ENCODE assay signal across 8 mouse cellular contexts in genomic region chr9:98296383-98297201, GRCm38 (mm10). TPM values are rescaled to one million over a fixed set of nuclear protein-coding genes. Genes with fewer than 3 reads are reported as not detected.
DNase-seq lines count a peak whose midpoint lies in the region; ATAC-seq and TF ChIP-seq lines count a peak whose summit lies in the region.

No protein-coding gene starts in this region.

- WGBS in forebrain, embryonic 12.5 days: 1% methylated on average over 56 of the region's 56 CpGs
- under 1% methylated on average over 56 of the region's 56 CpGs for WGBS in heart, postnatal 0 days
- WGBS in liver, embryonic 16.5 days (ENCODE audit: insufficient replicate concordance): under 1% methylated on average over 56 of the region's 56 CpGs
- 1% methylated on average over 56 of the region's 56 CpGs for WGBS in neural tube, embryonic 13.5 days

- peaks cover 4% of the 10 kb centered on the region; the same call in 1 of the 2 replicates for H3K79me2 ChIP-seq in CH12.LX (replicated peaks; ENCODE audit: control insufficient read depth, extremely low read depth, insufficient read depth, poor library complexity, severe bottlenecking)

- H3K27me3 ChIP-seq in CH12.LX (replicated peaks): no peaks in the 10 kb centered on the region
- peaks cover 8% of the 10 kb centered on the region; the same call in 1 of the 2 replicates for H3K27me3 ChIP-seq in forebrain, embryonic 12.5 days
- H3K27me3 ChIP-seq in heart, postnatal 0 days (ENCODE audit: control insufficient read depth, insufficient read depth, low read length): no peaks in the 10 kb centered on the region
- no peaks in the 10 kb centered on the region for H3K27me3 ChIP-seq in liver, embryonic 16.5 days (ENCODE audit: control insufficient read depth, insufficient read depth, low read depth, low read length)
- H3K27me3 ChIP-seq in neural tube, embryonic 13.5 days: peaks cover 3% of the 10 kb centered on the region; the same call in 1 of the 2 replicates
- H3K27me3 ChIP-seq in testis, adult 2 months (ENCODE audit: control insufficient read depth, insufficient read depth, low read length): no peaks in the 10 kb centered on the region

- DNase-seq in CH12.LX (ENCODE audit: extremely low read depth): peak; percentile 89
- peak; percentile 98 for DNase-seq in c-Kit-positive CD71-positive TER-119-positive erythroid progenitor cells, embryonic 14.5 days (ENCODE audit: low spot score)
- DNase-seq in heart, postnatal 0 days (ENCODE audit: low spot score): peak; percentile 86
- DNase-seq in kidney, postnatal 4 days: peak; percentile 91 to 95

- dilution Hi-C loops in CH12.LX (cut with MboI; ENCODE audit: extremely low pct_ligation_motif_present, extremely low pct_unique_long_range_greater_than_20kb, low sequenced_read_pairs): no loop called here

- peak overlapping the region; percentile 76 for H3K4me2 ChIP-seq in CH12.LX (ENCODE audit: insufficient read depth, low read depth, poor library complexity, severe bottlenecking)
- peak overlapping the region; percentile 76 for H3K4me2 ChIP-seq in forebrain, embryonic 12.5 days
- H3K4me2 ChIP-seq in heart, postnatal 0 days (ENCODE audit: low read depth, low read length): peak overlapping the region; percentile 80
- peak overlapping the region; percentile 70 for H3K4me2 ChIP-seq in liver, embryonic 16.5 days (ENCODE audit: low read depth, low read length)
- H3K4me2 ChIP-seq in neural tube, embryonic 13.5 days: peak overlapping the region; percentile 75

- peak; percentile 82 for TF ChIP-seq POLR2A in CH12.LX (IDR thresholded peaks at IDR 0.05; ENCODE audit: low read depth, low read length)
- TF ChIP-seq POLR2A in testis, adult 2 months (IDR thresholded peaks at IDR 0.05; ENCODE audit: control insufficient read depth, low read depth, low read length): 0 out of 2 replicates have a peak, but pooled peaks have one; percentile 53

- no peaks in the 10 kb centered on the region for H3K9me3 ChIP-seq in CH12.LX (replicated peaks; ENCODE audit: low read length)
- H3K9me3 ChIP-seq in forebrain, embryonic 12.5 days: no peaks in the 10 kb centered on the region
- no peaks in the 10 kb centered on the region for H3K9me3 ChIP-seq in heart, postnatal 0 days (replicated peaks; ENCODE audit: control insufficient read depth, low read length)
- no peaks in the 10 kb centered on the region for H3K9me3 ChIP-seq in liver, embryonic 16.5 days (replicated peaks; ENCODE audit: control insufficient read depth, low read length)
- no peaks in the 10 kb centered on the region for H3K9me3 ChIP-seq in neural tube, embryonic 13.5 days

- peaks cover 0 to 18% of the 10 kb centered on the region in 2 experiments for H3K36me3 ChIP-seq in CH12.LX (replicated peaks in 1 of 2; ENCODE audit: control insufficient read depth in 1 of 2, insufficient read depth in 1 of 2, low read length in 1 of 2)
- no peaks in the 10 kb centered on the region for H3K36me3 ChIP-seq in forebrain, embryonic 12.5 days (replicated peaks)
- no peaks in the 10 kb centered on the region for H3K36me3 ChIP-seq in heart, postnatal 0 days (replicated peaks; ENCODE audit: control insufficient read depth, insufficient read depth, low read length)
- no peaks in the 10 kb centered on the region; the same call in 1 of the 2 replicates for H3K36me3 ChIP-seq in liver, embryonic 16.5 days (ENCODE audit: control insufficient read depth, insufficient read depth)
- no peaks in the 10 kb centered on the region for H3K36me3 ChIP-seq in neural tube, embryonic 13.5 days
- no peaks in the 10 kb centered on the region for H3K36me3 ChIP-seq in testis, adult 2 months (ENCODE audit: control insufficient read depth, insufficient read depth, low read length)

- no peak for TF ChIP-seq RAD21 in CH12.LX (IDR thresholded peaks at IDR 0.05; ENCODE audit: low read depth, low read length)

- no peak for TF ChIP-seq CTCF in CH12.LX (conservative IDR thresholded peaks at IDR 0.05 in 1 of 2, IDR thresholded peaks at IDR 0.05 in 1 of 2; ENCODE audit: low read depth in 2 of 2, low read length in 2 of 2)
- no peak for TF ChIP-seq CTCF in heart, postnatal 0 days (IDR thresholded peaks at IDR 0.05; ENCODE audit: low read depth)
- TF ChIP-seq CTCF in testis, adult 2 months (IDR thresholded peaks at IDR 0.05; ENCODE audit: control insufficient read depth, insufficient read depth, insufficient replicate concordance, low read depth, low read length): no peak

- H3K9ac ChIP-seq in CH12.LX (ENCODE audit: insufficient read depth, low read depth): peak overlapping the region; percentile 65
- H3K9ac ChIP-seq in forebrain, embryonic 12.5 days: peak overlapping the region; percentile 34
- H3K9ac ChIP-seq in heart, postnatal 0 days (replicated peaks; ENCODE audit: low read depth, low read length): peak overlapping the region; percentile 41
- H3K9ac ChIP-seq in liver, embryonic 16.5 days (ENCODE audit: low read depth, low read length): peak overlapping the region; percentile 87
- H3K9ac ChIP-seq in neural tube, embryonic 13.5 days: peak overlapping the region; percentile 66

- peak overlapping the region; percentile 84 for H3K27ac ChIP-seq in CH12.LX (ENCODE audit: insufficient read depth, low read depth)
- peak overlapping the region; percentile 50; the same call in 1 of the 2 replicates for H3K27ac ChIP-seq in forebrain, embryonic 12.5 days
- peak overlapping the region; percentile 67 for H3K27ac ChIP-seq in heart, postnatal 0 days (ENCODE audit: low read depth)
- peak overlapping the region; percentile 94 for H3K27ac ChIP-seq in liver, embryonic 16.5 days (ENCODE audit: low read length)
- peak overlapping the region; percentile 62 for H3K27ac ChIP-seq in neural tube, embryonic 13.5 days (replicated peaks)
- H3K27ac ChIP-seq in testis, adult 2 months (ENCODE audit: control insufficient read depth, insufficient read depth, low read depth, low read length): peak overlapping the region; percentile 95

- TF ChIP-seq EP300 in CH12.LX (IDR thresholded peaks at IDR 0.05; ENCODE audit: low read length): no peak
- peak; percentile 47; the same call in 1 of the 2 replicates for TF ChIP-seq EP300 in heart, postnatal 0 days (IDR thresholded peaks at IDR 0.05; ENCODE audit: low read depth)

- peaks cover 8 to 20% of the 10 kb centered on the region in 2 experiments for H3K4me1 ChIP-seq in CH12.LX (ENCODE audit: control insufficient read depth in 1 of 2, insufficient read depth in 2 of 2)
- peaks cover 11% of the 10 kb centered on the region for H3K4me1 ChIP-seq in forebrain, embryonic 12.5 days
- H3K4me1 ChIP-seq in heart, postnatal 0 days (ENCODE audit: control insufficient read depth, insufficient read depth): peaks cover 11% of the 10 kb centered on the region
- H3K4me1 ChIP-seq in liver, embryonic 16.5 days (ENCODE audit: control insufficient read depth, low read depth, low read length): peaks cover 31% of the 10 kb centered on the region
- peaks cover 20% of the 10 kb centered on the region for H3K4me1 ChIP-seq in neural tube, embryonic 13.5 days (replicated peaks)
- H3K4me1 ChIP-seq in testis, adult 2 months (ENCODE audit: control insufficient read depth, insufficient read depth, low read length): peaks cover 6% of the 10 kb centered on the region

- in situ Hi-C loops in CH12.LX (cut with MboI; ENCODE audit: low pct_ligation_motif_present, low pct_unique_long_range_greater_than_20kb, low sequenced_read_pairs): no loop called here

- ATAC-seq in forebrain, embryonic 12.5 days (ENCODE audit: low FRiP score): peak; percentile 81
- peak; percentile 94 for ATAC-seq in heart, postnatal 0 days (ENCODE audit: insufficient read depth, low read depth)
- peak; percentile 65 for ATAC-seq in liver, embryonic 16.5 days (ENCODE audit: low read depth)
- peak; percentile 68 for ATAC-seq in neural tube, embryonic 13.5 days (ENCODE audit: low read depth)

- peak overlapping the region; percentile 62 to 93 (median 80) for H3K4me3 ChIP-seq in CH12.LX (replicated peaks in 1 of 3; ENCODE audit: low read depth in 2 of 3, low read length in 2 of 3, poor library complexity in 1 of 3)
- peak overlapping the region; percentile 57 for H3K4me3 ChIP-seq in forebrain, embryonic 12.5 days (replicated peaks)
- H3K4me3 ChIP-seq in heart, postnatal 0 days (ENCODE audit: low read depth, low read length): peak overlapping the region; percentile 47
- peak overlapping the region; percentile 75 for H3K4me3 ChIP-seq in liver, embryonic 16.5 days (ENCODE audit: low read depth, low read length)
- peak overlapping the region; percentile 50 for H3K4me3 ChIP-seq in neural tube, embryonic 13.5 days
- H3K4me3 ChIP-seq in testis, adult 2 months (ENCODE audit: control insufficient read depth, low read depth, low read length): peak overlapping the region; percentile 95

TF ChIP-seq in CH12.LX, 34 proteins besides CTCF, POLR2A, EP300 and RAD21 (continues in another document):
- TF ChIP-seq CHD2 (IDR thresholded peaks at IDR 0.05; ENCODE audit: low read length) (no peak), ZKSCAN1 (IDR thresholded peaks at IDR 0.05; ENCODE audit: borderline replicate concordance, low read depth, low read length) (no peak), MAZ (IDR thresholded peaks at IDR 0.05; ENCODE audit: low read depth, low read length) (no peak), IRF4 (IDR thresholded peaks at IDR 0.05; ENCODE audit: low read depth, low read length) (no peak; the same call in 1 of the 2 replicates), HCFC1 (IDR thresholded peaks at IDR 0.05; ENCODE audit: low read depth, low read length) (no peak), KAT2A (IDR thresholded peaks at IDR 0.05; ENCODE audit: insufficient replicate concordance, low read length) (no peak), MXI1 (IDR thresholded peaks at IDR 0.05; ENCODE audit: low read depth, low read length) (peak; percentile 91), ETS1 (conservative IDR thresholded peaks at IDR 0.05; ENCODE audit: low read depth, low read length) (no peak; the same call in 1 of the 2 replicates), POLR2AphosphoS2 (IDR thresholded peaks at IDR 0.05; ENCODE audit: low read depth, low read length) (no peak), NRF1 (IDR thresholded peaks at IDR 0.05; ENCODE audit: low read depth, low read length) (peak; percentile 81), TBP (conservative IDR thresholded peaks at IDR 0.05; ENCODE audit: low read depth, low read length) (no peak), UBTF (IDR thresholded peaks at IDR 0.05; ENCODE audit: low read depth, low read length) (no peak), PAX5 (IDR thresholded peaks at IDR 0.05; ENCODE audit: low read length) (no peak)

RNA-seq across cellular contexts. Expression of gene Nmnat3, which starts 9.4 kb away (rescaled TPM):
- total RNA-seq in CH12.LX (2012; rRNA removed) (7.4 and 8.1 TPM in 2 replicates), CH12.LX (2014; rRNA removed) (9.1 and 9.2 TPM in 2 replicates)
- 9.3 and 10.8 TPM in 2 replicates for polyA plus RNA-seq in CH12.LX (2012; ENCODE audit: insufficient read length, low read depth)
- 2.4 and 3.0 TPM in 2 replicates for polyA plus RNA-seq in forebrain, embryonic 12.5 days (2016; fragmentation: Nextera tagmentation; extraction: Ambion mirVana)
- total RNA-seq in heart, postnatal 0 days (2014; rRNA removed; ENCODE audit: low replicate concordance): 9.0 and 21.2 TPM in 2 replicates
- 15.1 and 15.4 TPM in 2 replicates for polyA plus RNA-seq in heart, postnatal 0 days (2015; fragmentation: Nextera tagmentation; extraction: Ambion mirVana)
- polyA plus RNA-seq in liver, embryonic 16.5 days (2015; fragmentation: Nextera tagmentation; extraction: Ambion mirVana): 24.5 and 26.3 TPM in 2 replicates
- 1.1 TPM in 2 replicates for polyA plus RNA-seq in neural tube, embryonic 13.5 days (2015; fragmentation: Nextera tagmentation; extraction: Ambion mirVana)
- polyA plus RNA-seq in testis, adult 2 months (2012; rRNA removed): 54.8 and 80.9 TPM in 2 replicates

Comparison
In these comparisons a context has a peak if more than half of its experiments do, and no peak if none do; other contexts are left out.
1. Peak in every context shown above with its lines: DNase-seq, ATAC-seq, H3K4me3 ChIP-seq and H3K27ac ChIP-seq.
2. H3K9ac ChIP-seq: peak in every context shown above with its lines; median percentile 87 in liver, embryonic 16.5 days; 66 in neural tube, embryonic 13.5 days; 65 in CH12.LX; 41 in heart, postnatal 0 days; 34 in forebrain, embryonic 12.5 days.